In genomic region chr9:123631666-123632065, GRCm38 (mm10) we compare ENCODE assay signal across 19 mouse cellular contexts. TPM values are rescaled to one million over a fixed set of nuclear protein-coding genes. Genes with fewer than 3 reads are reported as not detected.
"Had no signal": no experiment of that assay in that cellular context is flagged by ENCODE, and none has a peak within 500 bp of the region (broad histone marks: within the 10 kb centered on the region; RNA-seq: fewer than 3 reads in every experiment).

No protein-coding gene starts in this region.

- H3K4me1 ChIP-seq: limb, embryonic 10.5 days; limb, embryonic 13.5 days; liver, embryonic 12.5 days; liver, embryonic 15.5 days; lung, embryonic 15.5 days; midbrain, embryonic 12.5 days; midbrain, embryonic 15.5 days; neural tube, embryonic 12.5 days; neural tube, embryonic 15.5 days; stomach, embryonic 15.5 days had no signal

- H3K4me2 ChIP-seq: limb, embryonic 13.5 days; liver, embryonic 12.5 days; liver, embryonic 15.5 days; lung, embryonic 15.5 days; midbrain, embryonic 12.5 days; midbrain, embryonic 15.5 days; neural tube, embryonic 12.5 days; neural tube, embryonic 15.5 days; stomach, embryonic 15.5 days had no signal

- H3K36me3 ChIP-seq: limb, embryonic 10.5 days; limb, embryonic 13.5 days; liver, embryonic 12.5 days; liver, embryonic 15.5 days; lung, embryonic 15.5 days; midbrain, embryonic 12.5 days; midbrain, embryonic 15.5 days; neural tube, embryonic 12.5 days; neural tube, embryonic 15.5 days; stomach, embryonic 15.5 days had no signal

- DNase-seq: layer of hippocampus, adult 9-11 months; liver; lung, adult 18-20 months; lung, postnatal 10 days; lung, postnatal 36 days; retina, postnatal 1 day; thymus, adult 18-20 months; thymus, postnatal 36 days had no signal

- H3K9ac ChIP-seq: limb, embryonic 13.5 days; liver, embryonic 12.5 days; liver, embryonic 15.5 days; lung, embryonic 15.5 days; midbrain, embryonic 12.5 days; midbrain, embryonic 15.5 days; neural tube, embryonic 12.5 days; neural tube, embryonic 15.5 days; stomach, embryonic 15.5 days had no signal

- ATAC-seq: liver, embryonic 12.5 days; midbrain, embryonic 15.5 days had no signal

- H3K9me3 ChIP-seq: limb, embryonic 10.5 days; limb, embryonic 13.5 days; liver, embryonic 12.5 days; liver, embryonic 15.5 days; lung, embryonic 15.5 days; midbrain, embryonic 12.5 days; midbrain, embryonic 15.5 days; neural tube, embryonic 12.5 days; neural tube, embryonic 15.5 days; stomach, embryonic 15.5 days had no signal

- H3K27me3 ChIP-seq: limb, embryonic 13.5 days; liver, embryonic 12.5 days; liver, embryonic 15.5 days; lung, embryonic 15.5 days; midbrain, embryonic 12.5 days; midbrain, embryonic 15.5 days; neural tube, embryonic 12.5 days; neural tube, embryonic 15.5 days; stomach, embryonic 15.5 days had no signal

- H3K27ac ChIP-seq: layer of hippocampus, adult 2 months; limb, embryonic 10.5 days; limb, embryonic 13.5 days; liver, embryonic 12.5 days; liver, embryonic 15.5 days; lung, embryonic 15.5 days; midbrain, embryonic 12.5 days; midbrain, embryonic 15.5 days; neural tube, embryonic 12.5 days; neural tube, embryonic 15.5 days; stomach, embryonic 15.5 days had no signal

- H3K4me3 ChIP-seq: layer of hippocampus, adult 2 months; limb, embryonic 10.5 days; limb, embryonic 13.5 days; liver, embryonic 12.5 days; liver, embryonic 15.5 days; lung, embryonic 15.5 days; midbrain, embryonic 12.5 days; midbrain, embryonic 15.5 days; neural tube, embryonic 12.5 days; neural tube, embryonic 15.5 days; stomach, embryonic 15.5 days had no signal

RNA-seq across cellular contexts. Expression of gene Slc6a20a, which starts 47.0 kb away (rescaled TPM):
- polyA plus RNA-seq: limb, embryonic 13.5 days had no signal
